Mouse (Mus musculus) heart, adult 8-10 months (tissue): Measurements from ENCODE around the gene Actn1. TPM values are rescaled to one million over a fixed set of nuclear protein-coding genes. Genes with fewer than 3 reads are reported as not detected.
A peak's percentile ranks its signal among the peaks of the same experiment; 100 is the strongest.

Experiments
- DNase-seq: peaks from one replicate; pipeline ENCODE4 v3.0.0; 2022; ENCODE audit warnings: low spot score
- total RNA-seq, 4 experiments: library from RNA; stranded (reverse); gene quantifications; 2 replicates each; pipeline ENCODE4 v1.2.4; 2022

The Actn1 gene
- total RNA-seq, 4 experiments from 2014 or later = 22.6 to 26.7 (median 26.0) TPM

DNA sequence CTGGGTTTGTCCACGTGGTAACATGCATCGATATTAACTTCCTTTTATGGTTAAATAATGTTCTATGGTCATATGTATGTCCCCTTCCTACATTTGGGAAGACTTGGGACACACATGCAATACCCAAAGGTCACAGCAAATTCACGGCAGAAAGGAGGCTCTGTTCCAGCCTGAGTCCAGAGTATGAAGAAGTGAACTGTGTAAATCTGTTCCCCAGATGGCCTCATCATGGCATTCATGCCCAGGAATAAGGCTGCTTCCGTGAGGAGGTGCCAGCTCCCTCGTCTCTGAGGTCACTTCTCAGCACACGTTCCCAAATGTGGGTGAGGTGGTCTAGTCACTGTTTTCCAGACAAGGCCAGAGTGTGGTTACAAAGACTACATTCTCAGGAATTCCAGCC is 122.9 kb downstream of the Actn1 start:
- no peak for DNase-seq

GRCm38 (mm10) chr12:80136264-80136930 is 123.8 kb downstream of the Actn1 start:
- DNase-seq = peak; percentile 45

GRCm38 (mm10) chr12:80135173-80135572 is 125.0 kb downstream of the Actn1 start:
- no peak for DNase-seq

GRCm38 (mm10) chr12:80133011-80133545 is 127.1 kb downstream of the Actn1 start:
- no peak for DNase-seq

DNA sequence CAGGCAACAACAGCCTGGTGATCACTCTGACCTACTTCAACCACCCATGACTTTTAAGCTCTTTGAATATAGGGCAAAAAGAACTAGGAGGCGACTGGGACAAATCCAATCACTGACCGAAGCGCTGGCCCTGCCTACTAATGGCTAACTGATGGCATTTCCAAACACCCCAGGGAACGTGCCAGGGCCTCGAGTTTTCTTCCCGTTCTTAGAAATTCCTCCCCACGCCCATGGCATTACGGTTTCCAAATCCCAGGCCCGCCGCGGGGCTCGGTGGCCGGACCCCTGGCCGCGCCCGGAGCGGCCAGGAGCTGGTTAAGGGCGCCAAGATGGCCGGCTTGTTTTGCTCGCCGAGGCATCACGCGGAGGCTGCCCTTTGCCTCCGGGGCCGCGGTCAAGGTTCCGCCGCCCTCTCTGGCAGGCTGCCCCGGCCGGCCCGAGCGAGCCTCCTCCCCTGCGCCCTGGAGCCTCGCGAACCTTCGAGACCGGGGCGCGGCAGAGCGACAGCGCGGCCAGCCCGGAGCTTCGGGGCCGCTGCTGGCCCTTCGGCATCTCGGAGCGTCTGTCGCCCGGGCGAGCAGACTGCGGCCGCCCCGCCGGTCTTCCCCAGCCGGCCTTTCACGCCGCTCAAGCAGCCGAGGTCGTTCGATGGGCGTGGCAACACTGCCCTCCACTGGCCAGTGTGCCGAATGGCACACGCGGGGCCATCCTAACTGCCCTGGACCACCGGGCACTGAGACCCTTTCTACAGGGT is 127.7 kb downstream of the Actn1 start:
- peak; percentile 88 for DNase-seq

GRCm38 (mm10) chr12:80131359-80132249 is 128.6 kb downstream of the Actn1 start:
- DNase-seq = no peak

- peak; percentile 50 for DNase-seq
These were observed 129.4 kb downstream of the Actn1 start for GRCm38 (mm10) chr12:80130558-80131358.

DNA sequence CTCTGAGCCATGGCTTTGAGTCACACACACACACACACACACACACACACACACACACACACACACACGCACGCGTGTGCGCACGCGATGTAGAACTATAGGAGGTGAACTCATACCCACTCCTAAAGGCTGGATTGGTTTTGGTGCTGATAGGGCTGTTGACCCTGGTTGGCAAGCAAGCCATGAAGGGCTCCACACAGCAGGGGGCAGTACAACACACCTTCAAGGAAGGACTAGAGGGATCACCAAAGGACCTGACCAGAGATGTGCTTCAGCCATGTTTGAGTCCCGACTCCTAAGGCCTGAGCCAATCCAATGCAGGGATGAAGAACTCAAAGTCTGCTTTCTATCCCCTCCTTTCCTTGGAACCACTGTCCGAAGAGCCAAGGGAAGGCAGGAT is 130.6 kb downstream of the Actn1 start:
- DNase-seq = no peak

- no peak for DNase-seq
These were observed 132.9 kb downstream of the Actn1 start for GRCm38 (mm10) chr12:80127191-80127762.

GRCm38 (mm10) chr12:80125316-80125715 is 134.9 kb downstream of the Actn1 start:
- no peak for DNase-seq

DNA sequence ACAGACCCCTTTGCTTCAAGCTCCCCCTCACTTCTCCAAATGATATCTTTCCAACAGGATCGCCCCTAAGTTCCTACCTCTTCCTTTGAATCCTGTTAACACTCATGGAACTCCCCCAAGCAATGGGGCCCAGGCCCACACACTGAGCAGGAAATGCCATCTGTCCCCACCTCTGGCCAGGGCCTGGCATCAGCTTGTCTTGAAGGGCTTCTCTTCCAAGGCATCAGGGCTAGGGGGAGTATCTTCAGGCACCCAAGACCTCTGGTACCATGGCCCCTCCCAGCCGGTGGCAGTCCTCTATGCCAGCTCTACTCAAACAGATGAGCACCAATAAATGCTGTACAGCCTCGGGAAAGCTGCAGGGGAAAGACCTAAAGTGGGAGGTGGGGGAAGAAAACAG is 135.4 kb downstream of the Actn1 start:
- no peak for DNase-seq

DNA sequence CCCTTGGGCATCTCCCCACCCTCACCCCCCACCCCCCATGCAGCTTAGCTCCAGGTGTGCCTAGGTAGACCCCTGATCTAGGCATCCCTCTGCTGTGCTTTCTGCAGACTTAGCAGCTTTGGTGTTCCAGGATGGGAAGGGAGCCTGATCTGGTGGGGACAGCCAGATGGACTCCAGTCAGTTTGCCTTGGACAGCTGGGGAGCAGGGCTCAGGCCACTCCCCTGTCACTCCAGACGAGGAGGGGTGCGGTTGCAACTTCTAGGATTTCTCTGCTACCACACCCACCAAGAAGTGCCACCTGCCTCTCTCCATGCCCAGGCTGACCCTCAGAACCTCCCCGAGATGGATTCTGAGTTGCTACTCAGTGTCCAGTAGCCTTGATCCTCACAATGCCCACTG is 136.0 kb downstream of the Actn1 start:
- DNase-seq = no peak

- no peak for DNase-seq
These were observed 136.9 kb downstream of the Actn1 start for GRCm38 (mm10) chr12:80123227-80123803.

DNA sequence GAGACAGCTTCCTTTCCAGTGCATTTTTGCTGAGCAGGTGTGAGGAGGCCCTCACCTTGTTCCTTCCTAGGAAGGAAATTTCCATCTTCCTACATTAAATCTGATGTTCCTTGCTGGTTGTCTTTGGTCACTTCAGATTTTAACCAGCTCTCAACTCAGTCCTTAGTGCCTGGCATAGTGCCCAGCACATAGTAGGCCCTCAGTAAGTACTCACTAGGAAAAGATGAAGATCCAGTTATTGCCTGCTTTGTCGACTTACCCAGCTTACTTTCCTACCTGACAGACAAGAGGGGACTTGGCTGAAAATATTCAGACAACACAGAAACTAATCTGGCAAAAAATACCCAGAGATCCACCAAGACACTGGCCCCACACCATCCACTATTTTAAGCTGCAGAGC is 138.7 kb downstream of the Actn1 start:
- no peak for DNase-seq

DNA sequence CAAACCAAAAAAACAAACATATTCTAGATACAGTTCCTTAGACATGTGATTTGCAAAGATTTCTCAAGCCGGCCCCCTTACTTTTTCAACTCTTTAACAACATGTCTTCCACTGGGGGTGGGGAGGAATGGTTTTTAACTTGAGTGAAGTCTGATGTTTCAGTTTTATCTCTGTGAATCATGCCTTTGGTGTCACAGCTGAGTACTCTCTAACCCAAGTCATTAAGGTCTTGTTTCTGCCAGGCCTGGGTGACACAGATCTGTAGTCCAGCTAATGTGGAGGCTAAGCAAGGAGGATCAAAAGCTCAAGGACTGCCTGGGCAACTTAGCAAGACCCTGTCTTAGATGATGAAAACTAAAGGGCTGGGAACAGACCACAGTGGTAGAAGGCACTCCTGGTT is 141.6 kb downstream of the Actn1 start:
- no peak for DNase-seq

Other genes with a start within 250 kb of the Actn1 start
- 100 to 1,000 TPM in 1 of 4 experiments, 10 to 100 TPM in 3; 65.0 to 103 (median 80.0) TPM for gene Zfp36l1, start 147.4 kb downstream of the Actn1 start, total RNA-seq
- gene Dcaf5, start 176.2 kb upstream of the Actn1 start, total RNA-seq = 10 to 100 TPM; 30.8 to 46.6 (median 38.2) TPM
- 10 to 100 TPM; 11.4 to 19.1 (median 15.9) TPM for gene Exd2, start 202.7 kb upstream of the Actn1 start, total RNA-seq